Mouse (Mus musculus) heart, embryonic 11.5 days (tissue): ENCODE data around the gene Gm10717. TPM values are rescaled to one million over a fixed set of nuclear protein-coding genes. Genes with fewer than 3 reads are reported as not detected.
"Not testable (repeated sequence)": the region's sequence is repeated elsewhere in the genome, so short reads cannot be mapped to it uniquely, and the experiment has no call there.

Experiments
- ATAC-seq: fragments of 200-750 bp; cut with Nextera tagmentation; replicated peaks from 2 replicates; pipeline ENCODE4 v1.8.0; 2017; ENCODE audit warnings: moderate library complexity; ENCODE audit not compliant: insufficient number of reproducible peaks, low FRiP score, low TSS enrichment
- H3K27ac ChIP-seq: fragments of 300-500 bp; sonication (generic); 2 replicates; pipeline ENCODE4 v1.5.1; 2014; ENCODE audit warnings: mild to moderate bottlenecking, low read depth, low read length
- H3K27me3 ChIP-seq: fragments of 300-500 bp; sonication (generic); 2 replicates; pipeline ENCODE4 v1.6.1; 2014; ENCODE audit warnings: mild to moderate bottlenecking, low read length, mixed read lengths; ENCODE audit not compliant: control insufficient read depth, insufficient read depth
- H3K36me3 ChIP-seq: fragments of 300-500 bp; sonication (generic); 2 replicates; pipeline ENCODE4 v1.6.1; 2014; ENCODE audit warnings: mild to moderate bottlenecking, low read length, moderate library complexity, mixed read lengths; ENCODE audit not compliant: control insufficient read depth, insufficient read depth
- H3K4me1 ChIP-seq: fragments of 300-500 bp; sonication (generic); 2 replicates; pipeline ENCODE4 v1.6.1; 2014; ENCODE audit warnings: low read length; ENCODE audit not compliant: control insufficient read depth, insufficient read depth
- H3K4me2 ChIP-seq: fragments of 300-500 bp; sonication (generic); 2 replicates; pipeline ENCODE4 v1.6.1; 2014; ENCODE audit warnings: mild to moderate bottlenecking, moderate library complexity
- H3K4me3 ChIP-seq: fragments of 300-500 bp; sonication (generic); 2 replicates; pipeline ENCODE4 v1.5.1; 2014; ENCODE audit warnings: low read depth, low read length
- H3K9ac ChIP-seq: fragments of 300-500 bp; sonication (generic); 2 replicates; pipeline ENCODE4 v1.6.1; 2014; ENCODE audit warnings: mild to moderate bottlenecking, low read depth, low read length, moderate library complexity
- H3K9me3 ChIP-seq: fragments of 300-500 bp; sonication (generic); replicated peaks from 2 replicates; pipeline ENCODE4 v1.6.1; 2016; ENCODE audit warnings: low read length; ENCODE audit not compliant: control insufficient read depth
- WGBS: fragments of 180-500 bp; shearing (Covaris S2); extraction: QIAGEN DNeasy Blood & Tissue Kit; methylation state at CpG from one replicate; pipeline ENCODE4 v1.1.7; 2014; ENCODE audit not compliant: insufficient replicate concordance; 5-methylcytosine and 5-hydroxymethylcytosine counted together
- microRNA-seq: library from miRNA; unstranded; fragments of <30 nt; microRNA quantifications from one replicate; pipeline ENCODE4, GENCODE M21; 2016; ENCODE audit warnings: borderline number of aligned reads
- polyA plus RNA-seq: library from polyadenylated mRNA; unstranded; fragments of >200 nt; fragmentation: Nextera tagmentation; extraction: Ambion mirVana; gene quantifications from 2 replicates; pipeline ENCODE4 v1.2.1, GENCODE M21; 2014

Gm10717 gene
- polyA plus RNA-seq, 1 experiment from 2014 or later, result not detected

GRCm38 (mm10) chr9:3030677-3031318 lies 5.6 kb downstream of the Gm10717 start:
- WGBS, result 53% methylated on average over 2 of the region's 10 CpGs
- H3K9me3 ChIP-seq, H3K4me3 ChIP-seq, H3K4me1 ChIP-seq, H3K36me3 ChIP-seq, H3K4me2 ChIP-seq, H3K9ac ChIP-seq, H3K27ac ChIP-seq, H3K27me3 ChIP-seq: not testable (repeated sequence)
- 0 out of 2 replicates have a peak, but pooled peaks have one; percentile 37 for ATAC-seq

- H3K36me3 ChIP-seq, H3K4me2 ChIP-seq, H3K9me3 ChIP-seq, H3K4me1 ChIP-seq, H3K27ac ChIP-seq, H3K27me3 ChIP-seq, H3K4me3 ChIP-seq, ATAC-seq, H3K9ac ChIP-seq: not testable (repeated sequence)
- whole genome bisulfite sequencing, result no CpG with 5 or more reads among the region's 8 CpGs
Measured at GRCm38 (mm10) chr9:3034299-3034698, 9.1 kb downstream of the Gm10717 start, which contains the start of gene Gm17535. Gene Gm17535, plus strand, starts transcription at chr9:3034599.

- H3K4me1 ChIP-seq, H3K27ac ChIP-seq, H3K4me2 ChIP-seq, H3K9me3 ChIP-seq, H3K27me3 ChIP-seq, H3K9ac ChIP-seq, ATAC-seq, H3K36me3 ChIP-seq, H3K4me3 ChIP-seq: not testable (repeated sequence)
- 72% methylated on average over 6 of the region's 8 CpGs for WGBS
Measured at GRCm38 (mm10) chr9:3036577-3036976, 11.4 kb downstream of the Gm10717 start, which contains the start of gene Gm10715. Gene Gm10715, plus strand, starts transcription at chr9:3036877.

GRCm38 (mm10) chr9:3038161-3038560 lies 12.9 kb downstream of the Gm10717 start:
- not testable (repeated sequence) for H3K4me3 ChIP-seq, H3K9me3 ChIP-seq, H3K27ac ChIP-seq, H3K27me3 ChIP-seq, H3K4me2 ChIP-seq, H3K9ac ChIP-seq, ATAC-seq, H3K36me3 ChIP-seq, H3K4me1 ChIP-seq
- WGBS, result 53% methylated on average over 4 of the region's 4 CpGs

Small RNA genes within 50 kb of the gene (microRNA-seq; reads per million reads assigned to microRNA genes)
- gene Mir101c, result not detected

Other genes starting within 250 kb of the Gm10717 start
- gene Gm10722, start 24.5 kb upstream of the Gm10717 start, polyA plus RNA-seq, result not detected in 2 replicates
- not detected in 2 replicates for gene Gm11168, start 22.1 kb upstream of the Gm10717 start, polyA plus RNA-seq
- not detected in 2 replicates for gene Gm10721, start 12.3 kb upstream of the Gm10717 start, polyA plus RNA-seq
- gene Gm10720, start 9.8 kb upstream of the Gm10717 start, polyA plus RNA-seq, result not detected in 2 replicates
- not detected in 2 replicates for gene Gm10719, start 8.0 kb upstream of the Gm10717 start, polyA plus RNA-seq
- not detected in 2 replicates for gene Gm10718, start 1.9 kb upstream of the Gm10717 start, polyA plus RNA-seq
- not detected in 2 replicates for gene Gm17535, start 9.2 kb downstream of the Gm10717 start, polyA plus RNA-seq
- not detected in 2 replicates for gene Gm10715, start 11.5 kb downstream of the Gm10717 start, polyA plus RNA-seq